Comparison of ENCODE assay signal across 9 mouse cellular contexts in genomic region chr2:130176820-130177219, GRCm38 (mm10). TPM values are rescaled to one million over a fixed set of nuclear protein-coding genes. Genes with fewer than 3 reads are reported as not detected.
A peak's percentile ranks its signal among the peaks of the same experiment; 100 is the strongest.
DNase-seq lines count a peak whose midpoint lies in the region; ATAC-seq and TF ChIP-seq lines count a peak whose summit lies in the region.
"Had no signal": no experiment of that assay in that cellular context is flagged by ENCODE, and none has a peak within 500 bp of the region (broad histone marks: within the 10 kb centered on the region; RNA-seq: fewer than 3 reads in every experiment).

No protein-coding gene starts in this region.

- intact Hi-C loops in gastrocnemius, adult 2 months (cut with DNase I): loop anchor here (5.0 to 10.0 kb wide), 3 partner anchors 292 to 1072 kb away; partner anchors contain the start of genes Polr1b and Stk35
- intact Hi-C loops in gastrocnemius, postnatal 36 days (cut with DNase I): loop anchor here (5.0 kb wide), 1 partner anchor 100 kb away; no protein-coding TSS in a partner anchor

- DNase-seq in gastrocnemius, adult 2 months: no peak
- no peak for DNase-seq in gastrocnemius, postnatal 36 days
- no peak for DNase-seq in layer of hippocampus, postnatal 10 days (ENCODE audit: low spot score in 2 of 2)
- DNase-seq in adrenal gland, postnatal 10 days: no peak
- no peak for DNase-seq in kidney, adult 11 months

- peaks cover 8% of the 10 kb centered on the region for H3K4me1 ChIP-seq in bone marrow macrophage, adult 2 months (ENCODE audit: control insufficient read depth, insufficient read depth, low read length)
- peaks cover 17% of the 10 kb centered on the region for H3K4me1 ChIP-seq in hindbrain, embryonic 12.5 days

- TF ChIP-seq CTCF in gastrocnemius, adult 2 months (IDR thresholded peaks at IDR 0.05): no peak
- no peak for TF ChIP-seq CTCF in bone marrow macrophage, adult 2 months (IDR thresholded peaks at IDR 0.05; ENCODE audit: low read depth, low read length)

- peak overlapping the region; percentile 84 for H3K4me2 ChIP-seq in hindbrain, embryonic 12.5 days (replicated peaks)

- WGBS in hindbrain, embryonic 12.5 days: 82% methylated on average over 8 of the region's 8 CpGs
- WGBS in macrophage (ENCODE audit: missing documents): 51% methylated on average over 8 of the region's 8 CpGs

- H3K9me3 ChIP-seq in hindbrain, embryonic 12.5 days (replicated peaks): no peaks in the 10 kb centered on the region

- peak overlapping the region; percentile 98 for H3K27ac ChIP-seq in gastrocnemius, adult 2 months
- no peak overlapping the region for H3K27ac ChIP-seq in bone marrow macrophage, adult 2 months (ENCODE audit: insufficient read depth, low read depth, low read length)
- no peak overlapping the region for H3K27ac ChIP-seq in hindbrain, embryonic 12.5 days
- no peak overlapping the region for H3K27ac ChIP-seq in macrophage

- no peak for ATAC-seq in hindbrain, embryonic 12.5 days (ENCODE audit: low FRiP score)

- H3K4me3 ChIP-seq in gastrocnemius, adult 2 months: peak overlapping the region; percentile 84
- H3K4me3 ChIP-seq in bone marrow macrophage, adult 2 months (ENCODE audit: insufficient read depth, low read length): peak overlapping the region; percentile 96
- no peak overlapping the region for H3K4me3 ChIP-seq in hindbrain, embryonic 12.5 days
- H3K4me3 ChIP-seq in macrophage (ENCODE audit: inconsistent target): peak overlapping the region; percentile 90; the same call in 1 of the 2 replicates

- TF ChIP-seq POLR2A in bone marrow macrophage, adult 2 months (IDR thresholded peaks at IDR 0.05; ENCODE audit: borderline replicate concordance, low read depth, low read length): no peak

- peak overlapping the region; percentile 57; the same call in 1 of the 2 replicates for H3K9ac ChIP-seq in hindbrain, embryonic 12.5 days

- H3K36me3 ChIP-seq in hindbrain, embryonic 12.5 days: peaks cover 45% of the 10 kb centered on the region
- H3K36me3 ChIP-seq in macrophage (ENCODE audit: inconsistent target): peaks cover 49% of the 10 kb centered on the region

- no peaks in the 10 kb centered on the region for H3K27me3 ChIP-seq in hindbrain, embryonic 12.5 days

- peaks cover 44% of the 10 kb centered on the region for H3K79me2 ChIP-seq in macrophage (ENCODE audit: inconsistent target)

RNA-seq across cellular contexts. Expression of gene Snrpb, which starts 2.4 kb away (rescaled TPM):
- total RNA-seq in gastrocnemius, adult 2 months (2021): 100 to 1,000 TPM; 124 to 137 TPM
- 100 to 1,000 TPM; 122 to 131 TPM for total RNA-seq in gastrocnemius, postnatal 36 days (2021)
- polyA plus RNA-seq in bone marrow macrophage, adult 2 months (2012; ENCODE audit: insufficient read depth, insufficient read length, missing spikeins): 154 and 166 TPM in 2 replicates
- polyA plus RNA-seq in hindbrain, embryonic 12.5 days (2016; fragmentation: Nextera tagmentation; extraction: Ambion mirVana): 440 and 489 TPM in 2 replicates
- total RNA-seq in macrophage (2018; cell fraction: chromatin; rRNA removed): 10 to 100 TPM in 25 of 26 experiments, 1 to 10 TPM in 1; 9.0 to 38.6 (median 23.1) TPM
- 100 to 1,000 TPM in 14 of 26 experiments, 10 to 100 TPM in 12; 70.7 to 144 (median 105) TPM for total RNA-seq in macrophage (2018; cell fraction: cytosol; rRNA removed)
- 10 to 100 TPM; 22.8 to 63.6 (median 36.0) TPM for total RNA-seq in macrophage (2018; cell fraction: nucleus; rRNA removed)
- 53.8 to 226 TPM (median 142 TPM) in 3 replicates for polyA plus RNA-seq in macrophage (2018)
- 100 to 1,000 TPM; 103 to 106 TPM for total RNA-seq in layer of hippocampus, postnatal 10 days (2021)
- 100 to 1,000 TPM; 194 to 204 TPM for total RNA-seq in adrenal gland, postnatal 10 days (2021)

RNA-seq across cellular contexts. Expression of gene Tmc2, which starts 18.2 kb away (rescaled TPM):
- not detected for total RNA-seq in gastrocnemius, adult 2 months (2021)
- not detected for total RNA-seq in gastrocnemius, postnatal 36 days (2021)
- not detected in 2 replicates for polyA plus RNA-seq in bone marrow macrophage, adult 2 months (2012; ENCODE audit: insufficient read depth, insufficient read length, missing spikeins)
- not detected in 2 replicates for polyA plus RNA-seq in hindbrain, embryonic 12.5 days (2016; fragmentation: Nextera tagmentation; extraction: Ambion mirVana)
- not detected for total RNA-seq in macrophage (2018; cell fraction: chromatin; rRNA removed)
- not detected for total RNA-seq in macrophage (2018; cell fraction: cytosol; rRNA removed)
- not detected for total RNA-seq in macrophage (2018; cell fraction: nucleus; rRNA removed)
- not detected in 3 replicates for polyA plus RNA-seq in macrophage (2018)
- total RNA-seq in layer of hippocampus, postnatal 10 days (2021): not detected
- total RNA-seq in adrenal gland, postnatal 10 days (2021): not detected
- total RNA-seq: left cerebral cortex, postnatal 14 days had no signal
